Mouse (Mus musculus) large intestine, adult 2 months (tissue): ENCODE data around the gene Rab42. TPM values are rescaled to one million over a fixed set of nuclear protein-coding genes. Genes with fewer than 3 reads are reported as not detected.
"Not testable (repeated sequence)": the region's sequence is repeated elsewhere in the genome, so short reads cannot be mapped to it uniquely, and the experiment has no call there.

Source experiments
- DNase-seq: peaks from one replicate; pipeline ENCODE4 v3.0.0-alpha.2; 2012; ENCODE audit warnings: low read depth, low spot score
- WGBS: fragments of 180-500 bp; shearing (Covaris S2); methylation state at CpG from one replicate; pipeline ENCODE4 v1.1.7; 2018; 5-methylcytosine and 5-hydroxymethylcytosine counted together
- polyA plus RNA-seq: library from polyadenylated mRNA; depleted of rRNA; stranded (reverse); fragments of >200 nt; gene quantifications from 2 replicates; pipeline ENCODE4 v1.2.3, GENCODE M21; 2012

Rab42 gene
- polyA plus RNA-seq, 1 experiment, result 0.89 TPM

DNA sequence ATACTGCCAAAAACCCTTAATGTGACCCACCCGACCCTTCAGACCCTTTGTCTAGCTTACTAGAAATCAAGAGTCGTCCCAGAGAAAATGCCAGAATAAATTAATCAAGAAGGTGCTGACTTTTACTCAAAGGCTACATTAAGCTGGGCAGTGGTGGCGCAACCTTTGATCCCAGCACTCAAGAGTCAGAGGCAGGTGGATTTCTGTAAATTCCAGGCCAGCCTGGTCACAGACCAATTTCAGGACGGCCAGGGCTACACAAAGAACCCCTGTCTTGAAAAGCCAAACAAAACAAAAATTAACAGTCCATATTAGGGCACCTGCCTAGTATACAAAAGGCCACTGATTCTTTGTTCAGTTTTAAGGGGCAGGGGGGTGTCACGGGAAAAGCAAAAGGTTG is 23.3 kb upstream of the Rab42 start:
- no peak for DNase-seq
- 72% methylated on average over 5 of the region's 5 CpGs for WGBS

DNA sequence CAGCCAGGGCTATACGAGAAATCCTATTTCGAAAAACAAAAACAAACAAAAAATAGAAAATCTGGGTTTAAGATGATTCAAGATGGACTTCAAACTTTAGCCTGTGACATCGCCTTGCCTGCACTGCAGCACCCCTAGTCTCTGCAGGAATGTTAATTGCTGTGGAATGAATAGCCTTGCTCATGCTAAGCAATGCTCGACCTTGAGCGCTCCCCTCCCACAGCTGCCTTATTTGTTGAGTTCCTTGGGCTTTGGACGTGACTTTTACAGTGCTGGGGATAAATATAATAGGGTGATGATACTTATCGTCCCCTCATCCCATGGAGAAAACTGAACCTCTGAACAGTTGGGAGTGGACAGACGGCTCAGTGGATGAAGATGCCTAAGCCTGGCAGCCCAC is 12.5 kb upstream of the Rab42 start:
- DNase-seq, result no peak
- WGBS, result 71% methylated on average over 8 of the region's 8 CpGs

DNA sequence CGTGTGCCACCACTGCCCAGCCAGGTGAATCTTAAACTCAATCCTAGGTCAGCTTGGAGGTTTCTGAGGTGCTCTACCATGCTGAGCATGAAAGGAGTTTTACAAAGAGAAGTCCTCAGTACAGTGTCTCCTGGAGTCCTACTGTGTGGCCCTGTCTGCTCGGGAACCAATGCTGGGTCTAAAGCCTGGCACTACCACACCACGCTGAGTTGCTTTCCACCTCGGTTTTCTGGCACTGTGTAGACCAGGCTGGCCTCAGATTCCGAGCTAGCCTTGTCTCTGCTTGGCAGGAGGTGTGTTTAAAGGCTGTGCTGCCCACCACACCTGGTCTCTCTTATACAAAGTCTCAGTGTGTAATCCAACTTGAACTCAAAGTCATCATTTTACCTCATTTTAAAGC is 9.4 kb upstream of the Rab42 start:
- DNase-seq, result no peak
- WGBS, result 83% methylated on average over 5 of the region's 5 CpGs

DNA sequence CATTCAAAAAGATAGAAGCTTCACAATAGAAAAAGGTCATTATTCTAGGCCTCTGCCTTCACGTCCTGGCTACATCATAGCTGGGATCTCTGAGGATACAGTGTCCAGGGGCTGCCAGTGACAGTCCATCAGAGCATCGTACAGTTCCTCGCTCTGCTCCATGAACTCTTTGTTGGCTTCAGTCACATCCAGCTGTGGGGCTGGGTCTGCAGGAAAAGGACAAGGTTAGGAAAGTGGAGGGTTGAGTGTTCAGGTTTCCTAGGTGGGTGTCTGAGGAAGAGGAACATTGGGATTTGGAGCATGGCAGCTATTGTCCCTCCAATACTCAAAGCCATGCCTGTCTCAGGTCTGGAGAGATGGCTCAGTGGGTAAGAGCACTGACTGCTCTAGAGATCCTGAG is 8.6 kb upstream of the Rab42 start:
- 65% methylated on average over 3 of the region's 3 CpGs for WGBS

DNA sequence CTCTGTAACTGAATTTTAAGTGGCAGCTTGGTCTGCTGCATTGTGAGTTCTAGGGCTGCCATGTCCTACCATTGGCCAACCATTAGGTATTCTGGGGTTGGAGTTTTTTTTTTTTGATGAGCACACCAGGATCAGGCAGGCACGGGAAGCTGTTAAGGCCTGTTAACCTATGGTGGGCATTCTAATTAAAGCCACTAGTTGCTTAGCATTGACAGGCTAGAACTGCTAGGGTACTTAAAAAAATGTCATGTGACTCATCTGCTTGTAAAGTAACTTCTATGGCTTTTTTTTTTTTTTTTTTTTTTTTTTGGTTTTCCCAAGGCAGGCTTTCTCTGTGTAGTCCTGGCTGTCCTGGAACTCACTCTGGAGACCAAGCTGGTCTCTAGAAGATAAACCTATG is 8.0 kb upstream of the Rab42 start:
- DNase-seq, result no peak
- WGBS, result 56% methylated on average over 1 of the region's 1 CpGs

More for the DNA sequence above, 8.6 kb upstream of the Rab42 start:
- DNase-seq, result no peak

DNA sequence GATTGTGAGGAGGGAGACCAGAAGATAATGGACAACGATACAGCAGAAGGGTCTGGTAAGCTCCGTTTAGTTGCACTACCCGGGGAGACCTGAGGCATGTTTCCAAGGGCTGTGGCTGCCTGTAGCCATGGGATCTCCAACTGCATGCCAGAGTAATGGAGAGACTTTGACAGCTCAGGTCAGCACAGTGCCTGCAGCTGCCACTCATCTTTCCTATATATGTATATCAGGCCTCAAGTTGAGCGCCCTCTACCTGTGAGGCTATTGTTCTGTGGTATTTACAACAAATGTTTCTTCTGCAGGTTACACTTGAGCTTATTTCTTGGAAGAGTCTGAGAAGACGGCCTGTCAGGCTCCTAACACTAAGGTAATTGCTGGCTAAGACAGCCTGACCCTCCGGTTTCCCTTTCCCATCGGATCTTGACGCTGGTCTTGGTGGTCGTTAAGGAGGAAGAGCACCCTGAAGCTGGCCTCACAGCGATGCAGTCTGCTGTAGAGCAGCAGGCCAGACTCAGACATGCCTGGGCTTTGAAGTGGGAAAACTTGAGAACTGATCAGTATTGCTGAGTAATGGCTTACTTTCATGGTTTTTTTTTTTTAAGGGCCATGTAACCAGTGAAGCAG is 6.8 kb upstream of the Rab42 start:
- WGBS, result 16% methylated on average over 10 of the region's 10 CpGs

DNA sequence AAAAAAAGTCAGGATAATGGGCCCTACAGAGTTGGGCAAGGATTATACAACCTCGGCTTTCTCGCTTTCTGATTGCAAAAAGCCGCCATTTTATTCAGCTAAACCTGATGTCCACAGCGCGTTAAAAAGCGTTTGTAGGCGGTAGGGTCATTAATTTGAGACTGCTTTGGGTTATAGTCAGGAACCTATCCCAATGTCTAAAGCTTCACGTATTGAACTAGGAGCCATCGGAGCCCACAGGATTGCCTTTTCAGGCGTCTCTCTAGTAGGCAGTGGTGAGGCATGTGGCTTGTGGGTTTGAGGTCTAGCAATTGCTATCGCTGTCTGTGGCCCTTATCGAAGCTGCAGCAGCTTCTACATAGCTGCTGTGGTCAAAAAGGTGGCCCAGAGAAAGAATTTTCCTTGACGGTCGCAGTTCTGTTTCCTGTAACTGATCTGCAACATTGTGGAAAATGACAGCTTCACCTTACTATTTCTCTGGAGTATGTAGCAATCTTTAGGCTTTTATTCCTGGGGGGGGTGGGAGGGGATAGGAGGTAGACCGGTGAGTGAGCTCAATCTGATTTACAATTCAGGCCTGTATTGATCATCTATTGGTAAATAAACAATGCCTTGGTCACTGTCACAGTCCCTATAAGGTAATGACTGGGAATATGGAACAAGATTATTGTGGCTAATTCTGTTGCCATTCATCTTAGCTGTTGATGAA is 6.1 kb upstream of the Rab42 start:
- DNase-seq, result no peak
- WGBS, result under 1% methylated on average over 15 of the region's 15 CpGs

More for the DNA sequence above, 6.8 kb upstream of the Rab42 start:
- DNase-seq, result peak; percentile 58

DNA sequence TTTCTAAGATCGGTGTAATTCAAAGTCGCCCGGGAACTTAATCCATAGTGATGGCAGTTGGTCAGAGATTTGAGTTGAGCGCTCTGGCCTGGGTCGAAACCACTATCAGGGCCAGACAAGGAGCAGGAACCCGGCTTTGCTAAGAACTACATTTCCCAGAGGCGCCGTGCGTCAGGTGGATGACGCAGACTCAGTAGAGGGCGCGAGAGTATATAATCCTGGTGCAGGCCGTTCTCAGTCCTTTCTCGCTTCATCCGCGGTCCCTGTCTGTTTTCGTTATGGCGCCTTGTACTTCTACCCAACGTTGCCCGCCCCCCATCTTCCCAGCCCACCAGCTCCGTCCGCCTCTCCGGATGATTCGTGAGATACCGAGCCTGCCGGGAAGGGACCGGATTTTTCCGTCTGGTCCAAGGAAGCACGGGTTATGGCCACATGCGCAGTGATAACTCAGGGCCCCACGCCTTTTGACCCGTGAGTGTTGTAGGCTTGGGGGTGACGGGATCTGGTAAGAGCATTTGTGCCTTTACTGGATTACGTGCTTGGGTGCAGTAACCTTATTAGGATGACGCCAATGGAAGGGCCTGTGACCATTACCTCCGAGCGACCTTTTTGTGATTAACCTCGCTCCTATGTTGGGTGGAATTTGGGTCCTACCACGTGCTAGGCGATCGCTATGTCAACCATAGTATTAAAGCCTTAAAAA is 5.4 kb upstream of the Rab42 start:
- under 1% methylated on average over 41 of the region's 41 CpGs for WGBS
- DNase-seq, result peak; percentile 75

DNA sequence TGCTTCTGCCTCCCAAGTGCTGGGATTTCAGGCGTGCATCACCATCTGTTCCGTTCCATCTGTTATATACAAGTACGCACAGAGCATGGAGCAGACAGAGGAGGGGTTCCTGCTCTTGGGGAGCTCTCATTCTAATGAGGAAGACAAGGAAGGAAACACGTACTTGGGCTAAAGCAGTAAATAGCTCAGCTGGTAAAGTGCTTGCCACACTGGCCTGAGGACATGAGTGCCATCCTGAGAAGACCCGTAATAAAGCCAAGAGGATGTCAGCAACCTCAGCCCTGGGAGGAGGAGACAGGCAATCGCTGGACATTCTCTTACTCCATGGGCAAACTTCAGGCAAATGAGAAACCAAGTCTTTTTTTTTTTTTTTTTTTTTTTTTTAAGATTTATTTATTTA is 2.8 kb upstream of the Rab42 start:
- whole genome bisulfite sequencing, result 76% methylated on average over 6 of the region's 6 CpGs

DNA sequence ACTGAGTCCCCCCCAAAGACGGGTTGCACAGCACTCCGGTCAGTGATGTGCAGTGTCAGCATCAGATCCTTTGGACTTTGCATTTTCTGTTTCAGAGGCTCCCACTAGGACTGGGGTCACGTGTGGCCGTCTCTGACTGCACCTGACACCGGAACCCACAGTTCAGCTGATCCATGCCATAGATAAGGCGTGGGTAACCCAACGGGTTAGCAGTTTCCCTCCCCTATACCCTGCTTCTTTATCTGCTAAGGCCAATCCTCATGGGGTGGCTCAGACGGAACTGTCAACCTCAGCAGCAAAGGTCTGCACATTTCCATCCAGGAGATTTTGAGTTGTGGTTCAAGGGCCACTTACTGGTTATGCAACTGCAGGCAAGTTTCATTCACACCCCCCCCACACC is 2.1 kb upstream of the Rab42 start:
- WGBS, result 91% methylated on average over 8 of the region's 8 CpGs
- no peak for DNase-seq

More for the DNA sequence above, 2.8 kb upstream of the Rab42 start:
- DNase-seq, result no peak

DNA sequence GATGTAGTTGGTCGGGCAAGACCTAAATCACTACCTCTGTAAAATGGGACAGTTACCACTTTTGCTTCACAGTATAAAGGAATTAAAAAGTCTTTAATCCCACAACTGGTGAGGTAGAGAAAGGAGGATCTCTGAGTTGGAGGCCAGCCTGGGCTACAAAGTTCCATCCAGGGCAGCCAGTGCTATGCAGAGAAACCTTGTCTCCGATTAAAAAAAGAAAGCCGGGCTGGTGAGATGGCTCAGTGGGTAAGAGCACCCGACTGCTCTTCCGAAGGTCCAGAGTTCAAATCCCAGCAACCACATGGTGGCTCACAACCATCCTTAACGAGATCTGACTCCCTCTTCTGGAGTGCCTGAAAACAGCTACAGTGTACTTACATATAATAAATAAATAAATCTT is 299 bp upstream of the Rab42 start:
- DNase-seq, result not testable (repeated sequence)
- 32% methylated on average over 6 of the region's 6 CpGs for WGBS

DNA sequence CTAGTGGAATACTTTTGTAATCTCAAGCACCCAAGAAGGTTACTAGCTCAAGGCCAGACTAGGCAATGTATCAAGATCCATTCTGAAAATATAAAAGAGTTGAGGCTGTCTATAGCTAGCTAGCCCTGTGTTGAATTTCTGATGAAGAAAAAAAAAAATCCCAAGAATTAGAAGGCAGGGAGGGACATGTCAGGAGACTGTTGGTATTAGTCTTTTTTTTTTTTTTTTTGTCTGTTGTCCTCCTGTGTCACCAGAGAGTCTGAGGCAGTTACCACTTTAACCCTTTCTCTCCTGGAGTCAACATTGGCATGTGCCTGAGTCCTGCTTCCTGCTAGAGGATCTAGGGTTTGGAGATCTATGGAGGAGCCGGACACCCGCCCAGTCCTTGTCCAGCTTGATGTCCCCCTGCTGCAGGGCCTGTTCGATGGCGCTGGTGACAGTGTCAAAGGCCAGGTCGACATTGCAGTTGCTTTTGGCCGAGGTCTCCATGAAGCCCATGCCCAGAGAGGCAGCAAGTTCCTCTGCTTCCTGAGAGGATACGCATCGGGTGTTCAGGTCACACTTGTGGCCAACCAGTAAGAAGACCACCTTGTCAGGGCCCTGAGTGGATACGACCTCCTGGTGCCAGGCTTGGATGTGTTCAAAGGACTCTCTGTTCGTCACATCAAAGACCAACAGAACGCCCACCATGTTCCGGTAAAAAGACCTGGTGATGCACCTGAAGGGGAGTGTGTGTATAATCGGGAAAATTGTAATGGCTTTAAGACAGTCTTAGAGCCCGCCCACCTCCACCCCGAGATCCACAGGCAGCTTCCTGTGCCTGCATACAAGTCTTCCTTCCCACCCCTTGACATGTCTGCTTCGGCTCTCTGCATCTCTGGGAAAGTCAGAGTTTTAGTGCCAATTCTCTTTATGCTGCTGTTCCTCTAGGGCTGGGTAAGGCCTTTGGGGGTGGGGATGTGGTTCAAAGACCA is 933 bp downstream of the Rab42 start:
- whole genome bisulfite sequencing, result 69% methylated on average over 16 of the region's 16 CpGs
- no peak for DNase-seq

DNA sequence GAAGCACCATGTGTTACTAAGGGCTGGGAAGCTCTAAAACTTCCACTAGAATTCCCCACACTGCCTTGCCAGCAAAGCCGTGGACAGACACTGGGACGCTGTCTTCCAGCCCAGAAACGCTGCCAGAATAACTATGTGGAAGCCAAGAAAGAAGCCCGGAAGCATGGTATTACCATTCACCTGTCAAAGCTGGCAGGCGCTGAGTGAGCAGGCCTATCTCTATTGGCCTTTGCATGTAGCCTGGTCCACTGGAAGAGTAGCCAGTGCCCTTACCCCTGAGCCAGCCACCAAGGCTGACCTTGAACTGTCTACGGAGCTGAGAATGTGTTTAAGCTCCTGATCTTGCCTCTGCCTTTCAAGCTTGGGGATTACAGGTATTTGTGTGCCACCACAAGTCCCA is 1.7 kb downstream of the Rab42 start:
- 73% methylated on average over 6 of the region's 6 CpGs for WGBS

DNA sequence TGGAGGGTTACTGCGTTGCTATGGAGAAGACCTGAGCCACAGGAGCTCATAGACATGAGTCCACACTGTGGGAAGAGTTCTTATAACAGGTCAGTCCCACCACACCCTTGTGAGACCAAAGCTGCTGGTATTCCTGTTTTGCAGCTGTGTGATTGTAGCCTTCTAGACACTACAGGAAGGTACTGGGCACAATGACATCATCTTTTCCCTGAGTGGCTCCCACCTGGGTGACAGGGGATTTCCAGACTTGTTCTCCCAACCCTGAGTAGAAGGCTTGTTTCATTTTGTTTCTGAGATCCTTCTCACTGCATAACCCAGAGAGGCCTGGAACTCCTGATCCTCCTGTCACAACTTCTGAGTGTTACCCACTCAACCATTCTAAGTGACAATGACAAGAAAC is 3.3 kb downstream of the Rab42 start:
- DNase-seq, result no peak
- WGBS, result 86% methylated on average over 1 of the region's 1 CpGs

More for the DNA sequence above, 1.7 kb downstream of the Rab42 start:
- no peak for DNase-seq

DNA sequence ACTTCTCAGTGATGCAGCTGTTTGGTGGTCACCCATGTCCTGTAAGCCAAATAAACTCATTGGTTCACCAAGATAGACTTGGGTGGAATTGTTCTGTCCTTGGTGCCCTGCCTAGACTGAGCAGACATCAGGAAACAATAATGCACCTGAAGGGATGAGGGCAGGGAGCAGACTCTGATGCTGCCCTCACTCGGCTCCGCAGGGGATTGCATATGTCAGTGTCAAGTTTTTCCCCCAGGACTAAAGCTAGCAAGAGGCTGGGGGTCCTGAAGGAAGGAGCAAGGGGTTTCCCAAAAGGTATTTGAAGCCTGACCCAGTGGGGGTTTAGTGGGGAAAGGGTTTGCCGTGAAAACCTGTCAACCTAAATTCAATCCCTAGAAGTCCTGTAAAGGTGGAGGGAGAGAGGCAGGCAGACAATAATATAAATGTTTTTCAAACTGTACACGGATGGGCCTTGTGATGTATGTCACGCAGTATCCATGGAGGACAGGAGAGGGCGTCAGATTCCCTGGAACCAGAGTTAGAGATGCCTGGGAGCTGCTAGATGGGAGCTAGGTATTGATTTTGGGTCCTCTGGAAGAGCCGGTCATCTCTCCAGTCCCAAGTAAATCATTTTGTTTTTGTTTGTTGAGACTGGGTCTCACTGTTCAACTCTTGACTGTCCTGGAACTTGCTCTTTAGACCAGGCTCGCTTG is 7.3 kb downstream of the Rab42 start:
- DNase-seq, result no peak

DNA sequence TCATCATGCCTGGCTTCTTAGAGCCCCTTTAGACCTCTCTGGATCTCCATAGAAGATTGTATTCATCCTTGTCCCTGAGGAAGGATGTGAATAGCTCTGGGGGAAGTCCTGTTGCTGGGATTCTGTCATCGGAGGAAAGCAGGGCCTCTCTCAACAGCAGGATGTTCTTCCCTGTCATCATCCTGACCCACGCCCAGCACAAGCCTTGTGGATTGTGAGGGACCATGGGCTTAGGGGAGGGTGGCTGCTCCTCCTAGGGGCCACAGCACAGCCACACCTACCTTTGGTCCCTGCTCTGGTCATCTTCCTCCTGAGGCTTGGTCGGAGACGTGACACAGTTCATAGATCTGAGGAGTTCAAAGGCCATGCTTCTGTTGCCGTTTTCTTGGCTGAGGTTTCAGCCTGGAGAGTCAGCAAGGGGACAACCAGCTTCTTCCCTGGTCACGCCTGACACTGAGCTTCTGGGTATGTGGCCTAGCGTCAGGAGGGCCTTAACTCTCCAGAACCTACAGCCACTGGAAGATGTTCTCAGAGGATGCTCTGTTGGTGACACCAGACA is 9.4 kb downstream of the Rab42 start:
- no peak for DNase-seq
- WGBS, result 77% methylated on average over 7 of the region's 7 CpGs

More for the DNA sequence above, 7.3 kb downstream of the Rab42 start:
- WGBS, result 56% methylated on average over 8 of the region's 8 CpGs

DNA sequence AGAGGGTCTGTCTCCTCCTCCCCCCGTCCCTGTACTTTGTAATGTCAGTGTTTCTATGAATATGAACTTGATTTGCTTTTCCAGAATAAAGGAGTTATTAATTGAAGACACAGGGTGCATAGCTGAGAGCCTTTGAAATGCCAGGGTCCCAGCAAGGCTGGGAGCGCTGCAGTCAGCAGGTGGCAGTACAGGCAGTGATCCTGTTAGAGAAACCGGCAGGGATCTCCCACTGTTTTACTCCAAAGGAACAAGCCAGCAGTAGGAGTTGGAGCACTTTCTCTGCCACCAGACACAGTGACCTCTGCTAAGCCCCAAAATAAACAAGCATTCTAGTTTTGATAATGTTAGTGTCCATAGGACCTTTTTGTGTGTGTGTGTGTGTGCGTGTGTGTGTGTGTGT is 10.2 kb downstream of the Rab42 start:
- 57% methylated on average over 4 of the region's 4 CpGs for WGBS
- no peak for DNase-seq

DNA sequence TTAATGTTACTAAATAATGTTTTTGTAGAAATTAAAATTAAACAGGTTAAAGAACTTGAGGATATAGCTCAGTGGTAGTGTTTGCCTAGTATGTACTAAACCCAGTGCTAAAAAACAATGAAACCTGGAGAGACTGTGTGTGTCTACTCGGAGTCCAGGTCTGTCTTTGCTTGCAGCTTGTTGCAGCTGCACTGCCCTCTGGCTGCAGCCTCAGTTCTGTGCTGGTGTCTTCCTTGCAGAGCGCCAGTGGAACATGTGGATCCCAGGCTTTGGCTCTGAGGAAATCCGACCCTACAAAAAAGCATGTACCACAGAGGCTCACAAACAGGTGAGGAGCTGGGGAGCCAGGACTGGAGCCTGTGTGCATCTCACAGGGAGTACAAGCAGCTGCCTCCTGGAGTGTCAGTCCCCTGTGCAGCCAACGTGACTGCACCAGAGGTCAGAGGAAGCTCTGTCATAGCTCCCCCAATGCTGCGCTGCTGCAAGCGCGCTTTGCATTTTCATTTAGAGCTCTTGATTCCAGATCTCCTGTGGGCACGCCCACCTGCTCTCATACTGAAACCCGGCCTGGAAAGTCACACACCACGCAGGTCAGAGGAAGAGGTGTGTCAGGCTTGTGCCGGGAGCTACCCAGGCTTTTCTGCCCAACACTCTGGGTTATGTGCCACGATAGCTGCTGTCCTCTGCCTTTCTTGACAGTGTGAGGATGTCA is 11.4 kb downstream of the Rab42 start:
- 85% methylated on average over 12 of the region's 12 CpGs for WGBS

More for the DNA sequence above, 11.4 kb downstream of the Rab42 start:
- DNase-seq, result no peak
